Mouse (Mus musculus) layer of hippocampus, adult 18-20 months (tissue): ENCODE data around the gene Gm36210. TPM values are rescaled to one million over a fixed set of nuclear protein-coding genes. Genes with fewer than 3 reads are reported as not detected.

Source experiments
- DNase-seq, 2 experiments: peaks; one replicate each; pipeline ENCODE4 v3.0.0; 2022; ENCODE audit warnings: low spot score in 2 of 2
- long read RNA-seq: library from polyadenylated mRNA; stranded (forward); transcript quantifications from one replicate; pipeline ENCODE4 v2.0.0, GENCODE M21; 2021
- total RNA-seq, 2 experiments: library from RNA; stranded (reverse); gene quantifications; 2 replicates each; pipeline ENCODE4 v1.2.3; 2021

Gm36210 gene
- total RNA-seq, result under 1 TPM in 1 of 2 experiments, not detected in 1; 0.25 TPM
- long read RNA-seq, partial matches to known transcripts, result 0 of 1 reads
- long read RNA-seq, other reads (novel, unspliced or antisense), result 1 of 1 reads

GRCm38 (mm10) chr7:4906466-4906950 lies at the start of gene Gm36210:
Gm36210 (minus strand) TSS chr7:4906516.
- no peak for DNase-seq

DNA sequence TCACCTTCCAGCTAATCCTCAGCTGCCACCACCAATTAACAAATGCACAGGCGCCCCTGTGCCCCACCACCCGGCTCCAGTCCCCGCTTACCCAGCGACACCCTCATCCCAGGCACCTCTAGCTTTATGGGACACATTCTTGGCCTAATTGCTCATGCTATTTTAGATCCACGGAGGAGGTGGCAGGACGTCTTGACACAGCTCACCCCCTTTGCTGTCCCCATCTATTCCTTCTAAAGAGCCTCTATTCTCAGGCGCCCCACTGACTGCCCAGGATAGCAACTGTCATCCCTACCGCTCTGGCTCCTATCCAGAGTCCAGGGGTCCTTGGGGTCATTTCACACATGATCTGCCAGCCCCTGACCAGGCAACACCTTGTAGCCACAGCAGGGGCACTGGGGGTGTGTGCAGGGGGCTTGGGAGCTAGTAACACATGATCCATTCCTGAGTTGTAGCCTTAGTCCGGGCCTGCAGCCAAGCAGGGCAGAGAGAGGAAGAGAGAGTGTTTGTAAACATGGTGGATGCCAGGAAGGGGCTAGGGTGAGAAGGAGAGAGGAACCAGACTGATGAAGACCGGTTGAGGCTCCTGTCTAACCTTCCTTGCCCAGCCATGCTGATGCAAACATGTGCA lies 47.6 kb upstream of the Gm36210 start:
- DNase-seq, result no peak

GRCm38 (mm10) chr7:4950561-4951342 lies 44.4 kb upstream of the Gm36210 start:
- DNase-seq, result no peak

DNA sequence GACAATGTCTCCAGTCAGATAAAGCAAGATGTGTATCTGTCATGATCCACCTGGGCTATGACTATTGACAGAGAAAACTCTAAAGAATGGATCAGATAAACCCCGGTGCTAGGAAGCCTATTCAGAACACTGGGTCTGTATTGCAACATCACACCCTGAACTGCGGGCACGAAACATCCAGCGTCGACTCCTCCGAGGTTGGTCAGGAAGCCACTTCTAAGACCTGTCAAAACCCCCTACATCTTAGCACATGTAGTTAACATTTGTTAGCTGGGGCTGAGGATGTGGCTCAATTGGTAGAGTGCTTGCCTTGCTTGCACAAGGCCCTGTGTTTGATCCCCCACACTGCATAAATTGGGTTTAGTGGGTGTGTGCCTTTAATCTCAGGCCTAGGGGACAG lies 42.1 kb upstream of the Gm36210 start:
- DNase-seq, result no peak

GRCm38 (mm10) chr7:4947855-4948254 lies 41.5 kb upstream of the Gm36210 start:
- DNase-seq, result peak in 1 of 2 experiments; percentile 22

GRCm38 (mm10) chr7:4943223-4943815 lies 37.0 kb upstream of the Gm36210 start:
- DNase-seq, result peak; percentile 87 to 98

- DNase-seq, result no peak
These were observed 36.4 kb upstream of the Gm36210 start for GRCm38 (mm10) chr7:4942673-4943072.

- DNase-seq, result peak in 1 of 2 experiments; percentile 85
These were observed 33.8 kb upstream of the Gm36210 start for GRCm38 (mm10) chr7:4940068-4940479.

DNA sequence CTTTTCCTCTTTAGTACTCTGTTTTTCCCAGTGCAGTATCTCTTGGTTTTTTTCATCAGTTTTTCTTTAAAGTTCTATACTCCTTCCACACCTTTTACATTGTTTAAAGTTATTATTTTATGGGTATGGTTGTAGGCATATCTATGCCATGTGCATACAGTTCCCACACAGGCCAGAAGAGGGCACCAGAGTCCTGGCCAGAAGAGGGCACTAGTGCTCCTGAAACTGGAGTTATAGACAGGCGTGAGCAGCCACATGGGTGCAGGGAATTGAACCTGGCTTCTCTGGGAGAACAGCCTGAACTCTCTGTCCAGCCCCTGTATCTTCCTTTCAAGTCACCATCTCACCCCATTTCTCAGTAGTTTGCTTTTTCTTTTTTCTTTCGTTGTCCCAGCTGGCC lies 32.1 kb upstream of the Gm36210 start:
- DNase-seq, result peak in 1 of 2 experiments; percentile 71

DNA sequence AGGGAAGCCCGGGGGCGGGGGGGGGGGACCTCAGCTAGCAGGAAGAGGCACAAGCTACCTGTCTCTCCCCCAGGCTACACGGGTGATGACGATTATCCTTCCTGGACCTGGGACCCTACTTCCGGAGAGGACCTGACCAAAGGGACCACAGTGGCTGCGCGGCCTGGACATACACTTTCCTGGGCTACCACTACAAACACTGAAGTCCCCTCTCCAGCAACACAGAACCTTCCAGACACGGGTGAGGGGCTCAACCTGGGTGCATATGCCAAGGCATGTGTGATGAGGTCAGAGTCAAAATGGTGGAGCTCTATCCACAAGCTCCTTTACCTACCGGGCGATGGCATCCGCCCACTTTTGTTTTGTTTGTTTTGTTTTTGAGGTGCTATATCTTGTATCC lies 31.1 kb upstream of the Gm36210 start:
- DNase-seq, result no peak

- DNase-seq, result no peak
These were observed 30.5 kb upstream of the Gm36210 start for GRCm38 (mm10) chr7:4936832-4937231.

DNA sequence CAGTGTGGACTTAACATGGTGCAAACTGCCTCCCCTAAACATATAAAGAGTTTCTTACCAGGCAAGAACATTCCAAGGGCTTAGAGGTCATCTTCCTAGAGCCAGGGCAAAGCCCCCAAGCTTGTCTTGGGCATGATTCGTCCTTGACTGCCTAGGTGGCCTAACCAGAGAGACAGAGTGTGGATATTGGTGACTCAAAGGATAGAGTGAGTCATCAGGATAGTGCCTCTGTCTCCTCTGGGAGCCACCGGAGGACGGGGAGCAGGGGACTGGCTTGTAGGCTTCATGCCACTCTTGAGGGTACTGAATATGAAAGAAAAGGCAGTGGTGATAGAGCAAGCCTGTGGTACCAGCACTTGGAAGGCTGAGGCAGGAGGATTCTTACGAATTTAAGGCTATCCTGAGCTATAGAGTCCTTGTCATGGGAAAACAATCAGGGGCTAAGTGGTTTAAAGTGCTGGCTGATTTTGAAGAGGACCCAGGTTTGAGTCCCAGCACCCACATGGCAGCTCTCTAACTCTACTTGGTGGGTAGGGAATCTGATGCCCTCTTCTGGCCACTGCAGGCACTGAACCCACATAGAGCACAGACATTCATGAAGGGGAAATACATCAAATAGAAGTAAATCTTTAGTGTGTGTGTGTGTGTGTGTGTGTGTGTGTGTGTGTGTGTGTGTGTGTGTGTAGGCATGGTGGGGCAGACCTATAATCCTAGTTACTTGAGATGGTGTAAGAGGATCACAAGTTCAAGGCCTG lies 28.0 kb upstream of the Gm36210 start:
- no peak for DNase-seq

- DNase-seq, result no peak
These were observed 26.8 kb upstream of the Gm36210 start for GRCm38 (mm10) chr7:4933103-4933502.

DNA sequence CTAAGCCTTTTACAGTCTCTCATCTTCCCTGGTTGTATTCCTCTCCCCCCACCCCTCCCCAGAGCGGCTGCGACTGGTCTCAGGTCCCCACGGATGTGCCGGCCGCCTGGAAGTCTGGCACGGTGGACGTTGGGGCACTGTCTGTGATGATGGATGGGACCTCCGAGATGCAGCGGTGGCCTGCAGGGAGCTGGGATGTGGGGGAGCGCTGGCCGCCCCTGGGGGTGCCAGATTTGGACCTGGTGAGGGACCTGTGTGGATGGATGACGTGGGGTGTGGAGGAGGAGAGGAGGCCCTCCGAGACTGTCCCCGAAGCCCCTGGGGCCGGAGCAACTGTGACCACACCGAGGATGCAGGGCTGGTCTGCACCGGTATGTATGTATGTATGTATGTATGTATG lies 22.0 kb upstream of the Gm36210 start:
- DNase-seq, result no peak

DNA sequence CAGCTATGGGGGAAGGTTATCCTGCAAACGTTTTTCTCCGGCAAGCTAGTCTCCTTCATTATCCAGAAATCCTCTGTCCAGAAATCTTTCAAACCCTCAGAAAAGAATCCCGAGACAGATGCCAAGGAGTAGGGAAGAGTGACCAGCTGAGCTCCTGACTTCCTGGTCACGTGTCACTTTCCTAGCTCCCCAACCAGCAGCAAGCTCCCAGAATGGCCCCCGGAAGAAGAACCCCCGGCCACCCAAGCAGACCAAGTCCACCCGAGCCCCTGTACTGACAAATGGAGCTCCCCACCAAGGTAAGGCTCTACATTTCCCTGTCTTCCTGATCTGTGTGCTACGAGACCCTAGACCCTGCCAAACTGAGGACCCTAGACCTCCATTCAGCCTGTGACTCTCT lies 21.4 kb upstream of the Gm36210 start:
- DNase-seq, result no peak

DNA sequence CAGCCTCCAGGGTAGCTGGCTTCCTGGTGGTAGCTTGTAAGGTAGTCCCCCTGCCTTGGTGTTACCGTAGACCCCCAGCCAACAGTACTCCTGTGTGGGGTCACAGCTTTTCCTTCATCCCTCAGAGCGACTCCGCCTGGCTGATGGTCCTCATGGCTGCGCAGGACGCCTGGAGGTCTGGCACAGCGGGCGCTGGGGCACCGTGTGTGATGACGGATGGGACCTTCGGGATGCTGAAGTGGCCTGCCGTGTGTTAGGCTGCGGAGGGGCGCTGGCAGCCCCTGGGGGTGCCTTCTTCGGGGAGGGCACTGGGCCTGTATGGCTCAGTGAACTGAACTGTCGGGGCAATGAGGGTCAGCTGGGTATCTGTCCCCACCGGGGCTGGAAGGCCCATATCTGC lies 20.5 kb upstream of the Gm36210 start:
- no peak for DNase-seq

GRCm38 (mm10) chr7:4925441-4926381 lies 19.4 kb upstream of the Gm36210 start, which contains the start of gene Ssc5d:
Ssc5d (plus strand) TSS chr7:4925785.
- DNase-seq, result no peak

DNA sequence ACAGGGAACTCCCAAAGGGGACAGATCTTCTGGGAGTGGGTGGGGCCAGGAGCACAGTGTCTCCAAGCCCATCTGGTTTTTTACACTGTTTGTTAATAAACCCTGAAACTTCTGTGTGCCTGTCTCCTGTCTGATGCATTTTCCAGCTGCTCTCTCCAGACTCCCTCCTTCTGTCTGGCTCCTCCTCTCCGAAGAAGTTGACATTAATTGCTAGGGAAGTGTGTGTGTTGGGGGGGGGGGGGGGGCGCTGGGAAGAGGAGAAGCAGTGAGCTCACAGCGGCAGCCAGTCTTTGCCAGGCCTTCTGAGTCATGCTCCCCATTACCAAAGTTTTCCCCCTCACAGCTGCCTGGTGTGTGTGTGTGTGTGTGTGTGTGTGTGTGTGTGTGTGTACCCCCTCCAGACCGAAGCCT lies 18.6 kb upstream of the Gm36210 start:
- DNase-seq, result peak in 1 of 2 experiments; percentile 70

- no peak for DNase-seq
These were observed 18.2 kb upstream of the Gm36210 start for GRCm38 (mm10) chr7:4924483-4924882.
